Mouse (Mus musculus) heart, postnatal 25 days (tissue): ENCODE measurements around the gene Zik1. TPM values are rescaled to one million over a fixed set of nuclear protein-coding genes. Genes with fewer than 3 reads are reported as not detected.

Source experiments
- DNase-seq: peaks from one replicate; pipeline ENCODE4 v3.0.0; 2022; ENCODE audit warnings: low spot score
- intact Hi-C: fragments of 180-260 bp; cut with DNase I; formaldehyde crosslinking; loops from one replicate; pipeline ENCODE4 v1.15.1; 2025
- total RNA-seq, 2 experiments: library from RNA; stranded (reverse); gene quantifications; 2 replicates each; pipeline ENCODE4 v1.2.3; 2021

The Zik1 gene
- total RNA-seq, result 1 to 10 TPM; 1.8 to 2.1 TPM

DNA sequence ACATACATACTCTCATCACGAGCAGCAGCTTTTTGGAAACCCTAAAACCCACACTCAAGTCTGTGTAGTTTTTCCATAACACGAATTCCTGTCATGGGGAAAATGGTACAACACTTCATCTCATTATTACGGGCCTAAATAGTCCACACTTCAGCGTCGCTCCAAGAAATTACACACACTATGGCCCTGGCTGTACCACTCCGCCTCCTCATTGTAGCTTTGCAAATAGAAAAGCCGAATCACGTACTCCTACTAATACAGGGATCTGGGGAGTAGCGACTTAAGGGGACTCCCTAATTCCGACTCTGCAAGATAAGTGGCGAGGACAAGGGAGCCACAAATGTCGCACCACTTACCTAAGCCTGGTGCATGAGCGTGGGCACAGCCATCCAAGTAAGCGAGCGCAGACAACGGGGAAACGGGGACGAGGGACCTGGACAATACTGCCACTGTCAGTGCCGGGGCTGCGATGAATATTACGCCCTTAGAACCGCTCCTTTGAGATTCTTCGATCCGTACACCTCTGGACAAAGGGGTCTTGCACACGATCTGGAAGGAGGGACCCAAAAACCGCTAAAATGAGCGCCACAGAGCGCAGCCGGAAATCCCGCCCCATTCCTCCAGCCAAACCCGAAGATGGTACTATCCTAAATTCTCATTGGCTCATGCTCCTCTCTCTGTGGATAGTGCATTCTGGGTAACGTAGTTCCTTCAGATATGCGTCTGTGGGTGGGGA lies at the start of gene Zik1:
Zik1 (minus strand) TSS at position 609 of the 736 bp plus-strand sequence.
- intact Hi-C loops, result no loop called here
- peak; percentile 19 for DNase-seq

DNA sequence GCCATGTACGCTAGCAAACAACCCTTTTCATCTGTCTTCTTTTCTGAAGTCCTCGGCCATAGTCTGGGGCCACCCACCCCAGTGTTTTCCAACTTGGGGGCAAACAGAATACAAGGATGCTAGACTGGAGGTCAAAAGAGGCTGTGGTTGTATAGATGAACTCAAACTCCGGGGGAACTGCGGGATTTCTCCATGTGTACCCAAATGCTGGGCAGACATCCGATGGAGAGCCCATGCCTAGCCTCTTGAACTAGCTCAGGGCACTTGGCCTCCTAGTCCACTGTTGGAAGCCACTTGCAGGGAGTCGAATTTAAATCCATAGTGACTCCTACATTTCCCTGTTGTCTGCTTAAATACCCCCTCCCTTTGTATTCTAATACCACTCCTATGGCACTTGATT lies 384 bp upstream of the Zik1 start:
- no peak for DNase-seq
- intact Hi-C loops, result no loop called here

DNA sequence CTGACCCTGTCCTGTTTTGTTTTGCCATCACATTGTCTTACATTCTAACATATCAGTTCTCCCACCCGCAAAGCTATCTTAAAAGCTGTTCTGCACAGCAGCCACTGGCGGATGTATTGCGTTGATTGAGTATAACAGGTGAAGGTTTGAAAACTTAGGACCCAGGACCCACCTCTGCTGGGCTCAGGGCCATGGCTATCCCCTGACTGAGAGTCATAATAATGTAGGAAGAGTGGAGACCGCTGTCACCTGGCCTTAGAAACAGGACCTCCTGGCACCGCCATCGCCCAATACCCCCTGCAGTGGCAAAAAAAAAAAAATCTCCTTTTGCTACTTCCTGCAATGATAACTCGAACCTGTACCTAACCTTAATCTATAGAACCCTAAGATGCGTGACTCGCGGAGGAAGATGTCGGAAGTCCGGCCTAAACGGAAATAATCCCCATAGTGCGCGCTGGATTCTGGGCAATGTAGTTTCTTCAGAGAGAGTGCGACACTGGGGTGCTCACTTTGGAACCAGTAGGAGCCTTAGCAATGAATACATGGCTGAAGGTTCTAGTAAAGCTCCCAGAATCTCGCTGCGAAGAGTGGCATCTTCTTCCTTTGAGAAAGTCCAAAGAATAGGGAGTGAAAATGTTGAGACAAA lies 14.5 kb downstream of the Zik1 start:
- DNase-seq, result no peak
- intact Hi-C loops, result no loop called here

DNA sequence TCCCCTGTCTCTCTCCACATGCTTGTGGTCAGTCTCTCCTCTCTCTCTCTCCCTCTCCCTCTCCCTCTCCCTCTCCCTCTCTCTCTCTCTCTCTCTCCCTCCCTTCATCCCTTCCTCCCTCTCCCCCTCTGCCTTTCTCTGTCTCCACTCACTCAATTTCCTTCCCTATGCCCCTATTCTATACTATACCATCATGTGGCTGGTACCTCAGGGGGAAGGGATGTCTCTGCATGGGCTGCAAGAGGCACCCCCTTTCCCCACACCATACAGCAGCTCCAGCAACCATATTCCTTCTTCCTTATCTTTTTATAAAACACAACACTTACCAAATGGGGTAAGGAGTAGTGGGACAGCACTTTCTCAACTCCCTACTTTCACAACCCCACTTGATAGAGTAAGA lies 15.4 kb downstream of the Zik1 start:
- no peak for DNase-seq
- intact Hi-C loops, result no loop called here

DNA sequence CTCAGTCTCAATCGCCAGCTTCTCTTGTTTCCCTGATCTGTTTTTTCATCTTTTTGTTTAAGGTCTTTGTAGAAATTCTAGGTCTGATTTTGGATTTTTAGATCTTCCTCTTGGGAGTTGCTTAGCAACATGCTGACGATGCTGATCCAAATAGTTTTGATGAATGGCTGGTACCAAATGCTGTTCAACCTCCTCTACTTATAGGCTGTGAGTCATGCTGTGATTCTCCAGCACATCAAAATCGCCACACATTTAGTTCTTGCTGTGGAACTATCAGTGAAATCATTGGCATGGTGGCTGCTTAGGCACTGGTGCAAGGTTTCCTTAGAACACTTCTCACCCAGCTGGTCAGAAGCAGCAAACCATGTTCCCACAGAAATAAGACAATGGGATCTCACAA lies 37.0 kb downstream of the Zik1 start:
- intact Hi-C loops, result no loop called here
- no peak for DNase-seq

DNA sequence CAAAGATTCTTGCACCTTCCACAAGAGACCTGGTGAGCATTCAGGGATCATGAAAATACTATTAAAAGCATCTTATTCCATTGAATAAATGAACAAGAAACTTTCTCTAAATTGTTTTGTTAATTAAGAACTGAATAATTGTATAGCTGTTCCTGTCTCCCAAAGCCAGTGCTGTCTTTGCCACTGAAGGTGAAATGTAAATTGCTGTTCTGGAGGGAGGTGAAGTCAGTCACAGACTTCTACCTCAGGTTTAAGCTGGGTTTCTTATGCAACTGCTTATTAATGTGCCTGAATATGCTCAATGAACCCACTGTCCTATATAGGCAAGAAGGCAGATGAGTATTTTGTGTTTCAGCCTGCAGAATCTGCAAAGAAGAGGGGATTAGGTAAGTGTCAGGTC lies 52.2 kb downstream of the Zik1 start, which contains the start of gene Vmn1r67:
Vmn1r67 (plus strand) TSS at position 301 of the 400 bp plus-strand sequence.
- intact Hi-C loops, result no loop called here
- DNase-seq, result no peak

Other genes with a start within 250 kb of the Zik1 start
- not detected for gene Vmn1r66, start 217.4 kb downstream of the Zik1 start, total RNA-seq
- gene Vmn1r67, start 52.1 kb downstream of the Zik1 start, total RNA-seq, result not detected
- not detected for gene Vmn1r68, start 63.1 kb upstream of the Zik1 start, total RNA-seq
- gene Vmn1r69, start 118.3 kb upstream of the Zik1 start, total RNA-seq, result not detected
- not detected for gene Vmn1r70, start 136.1 kb upstream of the Zik1 start, total RNA-seq
- not detected for gene Nlrp4b, start 192.4 kb upstream of the Zik1 start, total RNA-seq